Mouse (Mus musculus): ENCODE measurements around the gene Srgap3. TPM values are rescaled to one million over a fixed set of nuclear protein-coding genes. Genes with fewer than 3 reads are reported as not detected.
"Not testable (repeated sequence)": the region's sequence is repeated elsewhere in the genome, so short reads cannot be mapped to it uniquely, and the experiment has no call there.

Srgap3 gene
- total and polyA plus RNA-seq, 2 experiments from 2014 or later, result 21.2 to 56.7 TPM

DNA sequence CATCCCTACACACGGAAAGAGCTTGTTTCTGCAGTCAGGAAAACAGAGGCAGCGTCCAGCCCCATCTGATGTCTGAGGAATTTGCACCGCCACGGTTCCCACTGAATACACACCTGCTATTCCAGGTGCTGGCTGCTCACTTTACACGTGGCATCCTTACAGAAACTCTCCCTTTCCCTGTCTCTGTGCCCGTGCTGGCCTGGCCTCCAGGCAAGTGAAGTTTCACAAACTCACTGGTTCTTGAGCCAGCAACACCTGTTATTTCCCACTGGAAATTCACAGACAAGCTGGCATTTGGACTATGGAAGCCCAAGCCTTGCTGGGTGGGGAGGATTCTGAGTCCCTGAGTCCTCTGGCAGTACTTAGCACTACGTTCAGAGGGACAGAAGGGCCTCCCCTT, 84.6 kb downstream of the Srgap3 start:
- no peak overlapping the region for H3K9ac ChIP-seq
- no peaks in the 10 kb centered on the region for H3K27me3 ChIP-seq (ENCODE audit: insufficient read depth, low read length)
- no peak overlapping the region for H3K4me2 ChIP-seq (ENCODE audit: low read depth)
- no peak for TF ChIP-seq CTCF (IDR thresholded peaks at IDR 0.05; ENCODE audit: low read depth)
- WGBS, result 75% methylated on average over 7 of the region's 7 CpGs
- no peak for DNase-seq
- ATAC-seq, result no peak
- peaks cover 7% of the 10 kb centered on the region; the same call in 1 of the 2 replicates for H3K4me1 ChIP-seq (ENCODE audit: insufficient read depth)
- H3K36me3 ChIP-seq (ENCODE audit: insufficient read depth), result no peaks in the 10 kb centered on the region
- no peak overlapping the region for H3K4me3 ChIP-seq (ENCODE audit: low read depth, low read length)
- H3K27ac ChIP-seq (ENCODE audit: low read depth, low read length), result no peak overlapping the region
- no peaks in the 10 kb centered on the region for H3K9me3 ChIP-seq (ENCODE audit: low read length)

GRCm38 (mm10) chr6:112861351-112862297, 85.4 kb downstream of the Srgap3 start:
- 70% methylated on average over 11 of the region's 11 CpGs for WGBS
- peaks cover 10% of the 10 kb centered on the region; the same call in 1 of the 2 replicates for H3K4me1 ChIP-seq (ENCODE audit: insufficient read depth)

GRCm38 (mm10) chr6:112860290-112860689, 86.8 kb downstream of the Srgap3 start:
- ATAC-seq, DNase-seq: not testable (repeated sequence)

More at GRCm38 (mm10) chr6:112861351-112862297, 85.4 kb downstream of the Srgap3 start:
- Histone ChIP-seq H3K4me2 (ENCODE audit: low read depth) (no peak overlapping the region), H3K27ac (ENCODE audit: low read depth, low read length) (no peak overlapping the region), H3K9ac (no peak overlapping the region), H3K36me3 (ENCODE audit: insufficient read depth) (no peaks in the 10 kb centered on the region), H3K4me3 (ENCODE audit: low read depth, low read length) (no peak overlapping the region), H3K9me3 (ENCODE audit: low read length) (no peaks in the 10 kb centered on the region), H3K27me3 (ENCODE audit: insufficient read depth, low read length) (no peaks in the 10 kb centered on the region)
- DNase-seq, result no peak
- ATAC-seq, result peak; percentile 36; the same call in 1 of the 2 replicates
- no peak for TF ChIP-seq CTCF (IDR thresholded peaks at IDR 0.05; ENCODE audit: low read depth)

GRCm38 (mm10) chr6:112857057-112857456, 90.0 kb downstream of the Srgap3 start:
- H3K9me3 ChIP-seq (ENCODE audit: low read length), result no peaks in the 10 kb centered on the region
- H3K27me3 ChIP-seq (ENCODE audit: insufficient read depth, low read length), result no peaks in the 10 kb centered on the region
- no peak overlapping the region for H3K4me2 ChIP-seq (ENCODE audit: low read depth)
- H3K4me1 ChIP-seq (ENCODE audit: insufficient read depth), result 0 out of 2 replicates have a peak, but pooled peaks cover 3% of the 10 kb centered on the region
- TF ChIP-seq CTCF (IDR thresholded peaks at IDR 0.05; ENCODE audit: low read depth), result no peak
- H3K27ac ChIP-seq (ENCODE audit: low read depth, low read length), result no peak overlapping the region
- no peak overlapping the region for H3K4me3 ChIP-seq (ENCODE audit: low read depth, low read length)
- no peak overlapping the region for H3K9ac ChIP-seq
- ATAC-seq (peak; percentile 45), DNase-seq (no peak)
- no peaks in the 10 kb centered on the region for H3K36me3 ChIP-seq (ENCODE audit: insufficient read depth)
- WGBS, result 17% methylated on average over 6 of the region's 6 CpGs

More at GRCm38 (mm10) chr6:112860290-112860689, 86.8 kb downstream of the Srgap3 start:
- H3K4me2 ChIP-seq (ENCODE audit: low read depth); H3K4me1 ChIP-seq (ENCODE audit: insufficient read depth); H3K9me3 ChIP-seq (ENCODE audit: low read length); H3K4me3 ChIP-seq (ENCODE audit: low read depth, low read length); H3K9ac ChIP-seq; H3K27ac ChIP-seq (ENCODE audit: low read depth, low read length); H3K36me3 ChIP-seq (ENCODE audit: insufficient read depth); H3K27me3 ChIP-seq (ENCODE audit: insufficient read depth, low read length): not testable (repeated sequence)
- 77% methylated on average over 5 of the region's 5 CpGs for WGBS

DNA sequence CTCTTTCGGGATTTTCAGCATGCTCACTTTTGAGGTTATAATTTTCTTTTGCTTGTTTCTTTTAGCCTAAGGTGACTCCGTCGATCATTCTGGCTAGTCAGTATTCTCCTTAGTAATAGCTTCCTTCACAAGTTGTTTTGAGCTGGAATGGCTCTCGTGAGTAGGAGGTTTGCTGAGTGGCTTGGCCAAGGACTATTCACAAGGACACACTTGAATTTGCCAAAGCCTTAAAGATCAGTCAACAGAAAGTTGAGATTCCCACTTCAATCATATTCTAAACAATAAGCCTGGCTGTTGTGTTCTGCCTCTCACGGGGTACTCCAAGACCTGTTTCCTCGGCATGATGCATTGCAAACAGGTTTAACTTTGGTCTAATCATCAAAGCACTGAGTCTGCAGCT, 91.9 kb downstream of the Srgap3 start:
- Histone ChIP-seq H3K9ac (no peak overlapping the region), H3K27me3 (ENCODE audit: insufficient read depth, low read length) (no peaks in the 10 kb centered on the region), H3K27ac (ENCODE audit: low read depth, low read length) (no peak overlapping the region), H3K4me3 (ENCODE audit: low read depth, low read length) (no peak overlapping the region), H3K36me3 (ENCODE audit: insufficient read depth) (no peaks in the 10 kb centered on the region), H3K4me1 (ENCODE audit: insufficient read depth) (peaks cover 3% of the 10 kb centered on the region; the same call in 1 of the 2 replicates), H3K4me2 (ENCODE audit: low read depth) (no peak overlapping the region), H3K9me3 (ENCODE audit: low read length) (no peaks in the 10 kb centered on the region)
- TF ChIP-seq CTCF (IDR thresholded peaks at IDR 0.05; ENCODE audit: low read depth), result no peak
- ATAC-seq (no peak), DNase-seq (no peak)
- 74% methylated on average over 6 of the region's 6 CpGs for WGBS

- 48% methylated on average over 14 of the region's 14 CpGs for WGBS
- H3K9ac ChIP-seq, result no peak overlapping the region
- no peak overlapping the region for H3K27ac ChIP-seq (ENCODE audit: low read depth, low read length)
- H3K9me3 ChIP-seq (ENCODE audit: low read length), result no peaks in the 10 kb centered on the region
- peaks cover 3% of the 10 kb centered on the region; the same call in 1 of the 2 replicates for H3K4me1 ChIP-seq (ENCODE audit: insufficient read depth)
- TF ChIP-seq CTCF (IDR thresholded peaks at IDR 0.05; ENCODE audit: low read depth), result peak; percentile 19; the same call in 1 of the 2 replicates
- DNase-seq (no peak), ATAC-seq (no peak)
- no peaks in the 10 kb centered on the region for H3K27me3 ChIP-seq (ENCODE audit: insufficient read depth, low read length)
- no peaks in the 10 kb centered on the region for H3K36me3 ChIP-seq (ENCODE audit: insufficient read depth)
- no peak overlapping the region for H3K4me3 ChIP-seq (ENCODE audit: low read depth, low read length)
- no peak overlapping the region for H3K4me2 ChIP-seq (ENCODE audit: low read depth)
These were observed 94.5 kb downstream of the Srgap3 start for GRCm38 (mm10) chr6:112852261-112853235.
